Mouse (Mus musculus): Measurements from ENCODE around the gene Trpd52l3.

DNA sequence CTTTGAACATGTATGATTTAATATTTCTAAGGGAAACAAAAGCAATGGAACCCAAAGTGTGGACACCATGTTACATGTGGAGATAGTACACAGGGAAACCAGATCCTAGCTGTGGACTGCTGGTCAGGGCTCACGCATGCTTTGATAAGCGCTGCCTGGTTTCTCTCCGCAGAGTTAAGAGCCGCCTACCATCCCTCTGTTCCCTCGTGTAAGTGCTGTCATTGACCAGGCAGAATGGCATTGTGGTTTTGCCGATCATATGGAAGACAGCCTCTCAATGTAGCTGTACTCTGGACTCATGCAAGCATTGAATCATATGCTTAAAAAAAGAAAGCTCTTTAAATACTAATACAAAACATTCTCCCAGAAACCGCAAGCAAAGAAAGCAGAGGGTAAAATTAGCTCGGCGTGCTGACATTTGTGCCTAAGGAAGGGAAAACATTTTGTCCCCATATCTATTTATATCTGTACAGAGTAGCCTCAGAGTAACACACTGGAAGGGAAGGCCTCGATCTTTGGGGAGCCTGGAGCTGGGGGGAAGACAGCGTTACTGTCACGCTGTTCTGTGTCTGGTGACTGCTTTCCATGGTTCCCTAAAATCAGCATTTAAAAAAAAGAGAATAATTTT is 17.0 kb upstream of the Trpd52l3 start:
- TF ChIP-seq CTCF (IDR thresholded peaks at IDR 0.05; ENCODE audit: low read depth, low read length) (no peak), POLR2A (IDR thresholded peaks at IDR 0.05; ENCODE audit: borderline replicate concordance, low read depth, low read length) (no peak)

Data from bone marrow macrophage, adult 2 months (primary cell).